In genomic region chrX:107816218-107816554, GRCm38 (mm10) we compare ENCODE assay signal across 8 mouse cellular contexts. TPM values are rescaled to one million over a fixed set of nuclear protein-coding genes. Genes with fewer than 3 reads are reported as not detected.
DNase-seq lines count a peak whose midpoint lies in the region; ATAC-seq and TF ChIP-seq lines count a peak whose summit lies in the region.

TSS of gene 2610002M06Rik (minus strand) at chrX:107816334.

- WGBS in embryonic facial prominence, embryonic 14.5 days = 15% methylated on average over 21 of the region's 28 CpGs
- 21% methylated on average over 24 of the region's 28 CpGs for WGBS in limb, embryonic 14.5 days
- WGBS in midbrain, postnatal 0 days = 21% methylated on average over 25 of the region's 28 CpGs

- peak within 1 kb of the TSS; percentile 58 for H3K4me2 ChIP-seq in embryonic facial prominence, embryonic 14.5 days (ENCODE audit: low read depth, low read length)
- peak within 1 kb of the TSS; percentile 57 for H3K4me2 ChIP-seq in limb, embryonic 14.5 days (replicated peaks; ENCODE audit: low read depth, low read length, severe bottlenecking)
- peak within 1 kb of the TSS; percentile 50 for H3K4me2 ChIP-seq in midbrain, postnatal 0 days (ENCODE audit: low read depth, low read length, poor library complexity, severe bottlenecking)

- no peak for TF ChIP-seq POLR2A in limb, embryonic 14.5 days (IDR thresholded peaks at IDR 0.05; ENCODE audit: borderline replicate concordance, extremely low read depth, insufficient read depth, insufficient read length)

- H3K9ac ChIP-seq in embryonic facial prominence, embryonic 14.5 days (ENCODE audit: low read depth, low read length) = peak within 1 kb of the TSS; percentile 67
- H3K9ac ChIP-seq in limb, embryonic 14.5 days (ENCODE audit: low read depth, low read length, severe bottlenecking) = peak within 1 kb of the TSS; percentile 73
- H3K9ac ChIP-seq in midbrain, postnatal 0 days (replicated peaks; ENCODE audit: low read length, poor library complexity, severe bottlenecking) = peak within 1 kb of the TSS; percentile 73

- peak; percentile 90 for DNase-seq in 416B (ENCODE audit: low read depth)
- peak; percentile 33 to 62 for DNase-seq in adrenal gland, postnatal 4 days (ENCODE audit: low spot score in 2 of 2)
- DNase-seq in embryonic facial prominence, embryonic 14.5 days (ENCODE audit: low spot score) = peak; percentile 95
- DNase-seq in heart, adult 8-10 months (ENCODE audit: low spot score) = peak; percentile 86
- peak; percentile 91 for DNase-seq in kidney, adult 9 months
- peak; percentile 91 for DNase-seq in limb, embryonic 14.5 days (ENCODE audit: low spot score)
- peak; percentile 95 for DNase-seq in midbrain, postnatal 0 days (ENCODE audit: low spot score)
- peak; percentile 81 to 84 for DNase-seq in spleen, postnatal 4 days (ENCODE audit: low spot score in 2 of 2)

- no peak within 1 kb of the TSS for H3K27ac ChIP-seq in embryonic facial prominence, embryonic 14.5 days (replicated peaks; ENCODE audit: low read depth, low read length)
- H3K27ac ChIP-seq in limb, embryonic 14.5 days (replicated peaks; ENCODE audit: low read depth, low read length) = no peak within 1 kb of the TSS
- H3K27ac ChIP-seq in midbrain, postnatal 0 days (ENCODE audit: low read depth, low read length) = peak within 1 kb of the TSS; percentile 26; the same call in 1 of the 2 replicates

- H3K9me3 ChIP-seq in embryonic facial prominence, embryonic 14.5 days (ENCODE audit: control insufficient read depth, low read length) = no peaks in the 10 kb centered on the region
- no peaks in the 10 kb centered on the region for H3K9me3 ChIP-seq in limb, embryonic 14.5 days (ENCODE audit: control insufficient read depth, low read length)
- no peaks in the 10 kb centered on the region for H3K9me3 ChIP-seq in midbrain, postnatal 0 days (ENCODE audit: low read length)

- ATAC-seq in embryonic facial prominence, embryonic 14.5 days (ENCODE audit: low read depth) = peak; percentile 99
- peak; percentile 99 for ATAC-seq in limb, embryonic 14.5 days (ENCODE audit: low FRiP score, low read depth)
- peak; percentile 99 for ATAC-seq in midbrain, postnatal 0 days (ENCODE audit: low FRiP score)

- H3K4me1 ChIP-seq in embryonic facial prominence, embryonic 14.5 days (ENCODE audit: control insufficient read depth, insufficient read depth, low read length) = no peaks in the 10 kb centered on the region
- no peaks in the 10 kb centered on the region for H3K4me1 ChIP-seq in limb, embryonic 14.5 days (ENCODE audit: control insufficient read depth, insufficient read depth, low read length)
- H3K4me1 ChIP-seq in midbrain, postnatal 0 days (ENCODE audit: insufficient read depth, low read length) = no peaks in the 10 kb centered on the region

- no peaks in the 10 kb centered on the region for H3K27me3 ChIP-seq in embryonic facial prominence, embryonic 14.5 days (replicated peaks; ENCODE audit: control insufficient read depth, insufficient read depth, low read length)
- H3K27me3 ChIP-seq in limb, embryonic 14.5 days (ENCODE audit: control insufficient read depth, insufficient read depth, low read length) = no peaks in the 10 kb centered on the region
- H3K27me3 ChIP-seq in midbrain, postnatal 0 days (ENCODE audit: insufficient read depth, low read length) = no peaks in the 10 kb centered on the region

- peak; percentile 77 for TF ChIP-seq CTCF in midbrain, postnatal 0 days (IDR thresholded peaks at IDR 0.05)

- no peaks in the 10 kb centered on the region for H3K36me3 ChIP-seq in embryonic facial prominence, embryonic 14.5 days (ENCODE audit: control insufficient read depth, insufficient read depth, low read length)
- no peaks in the 10 kb centered on the region for H3K36me3 ChIP-seq in limb, embryonic 14.5 days (ENCODE audit: control insufficient read depth, insufficient read depth, low read length)
- H3K36me3 ChIP-seq in midbrain, postnatal 0 days (ENCODE audit: insufficient read depth, low read length) = no peaks in the 10 kb centered on the region

- peak within 1 kb of the TSS; percentile 58 for H3K4me3 ChIP-seq in embryonic facial prominence, embryonic 14.5 days (ENCODE audit: low read depth, low read length)
- peak within 1 kb of the TSS; percentile 56 for H3K4me3 ChIP-seq in limb, embryonic 14.5 days (replicated peaks; ENCODE audit: low read length)
- H3K4me3 ChIP-seq in midbrain, postnatal 0 days (ENCODE audit: low read depth, low read length) = peak within 1 kb of the TSS; percentile 53

RNA-seq across cellular contexts. Expression of gene 2610002M06Rik, which starts in this region (rescaled TPM):
- 10 to 100 TPM; 13.7 to 18.4 TPM for total RNA-seq in adrenal gland, postnatal 4 days (2021)
- 13.2 and 14.1 TPM in 2 replicates for polyA plus RNA-seq in embryonic facial prominence, embryonic 14.5 days (2014; fragmentation: Nextera tagmentation; extraction: Ambion mirVana)
- total RNA-seq in heart, adult 8-10 months (2022) = 1 to 10 TPM; 5.0 to 6.7 (median 5.5) TPM
- polyA plus RNA-seq in limb, embryonic 14.5 days (2012; rRNA removed) = 7.6 and 8.0 TPM in 2 replicates
- 9.7 and 12.6 TPM in 2 replicates for polyA plus RNA-seq in limb, embryonic 14.5 days (2014; fragmentation: Nextera tagmentation; extraction: Ambion mirVana)
- 31.7 and 37.1 TPM in 2 replicates for total RNA-seq in midbrain, postnatal 0 days (2014; rRNA removed)
- polyA plus RNA-seq in midbrain, postnatal 0 days (2015; fragmentation: Nextera tagmentation; extraction: Ambion mirVana) = 17.5 and 17.9 TPM in 2 replicates
